Mouse (Mus musculus) lung, adult 2 months (tissue): Measurements from ENCODE around the gene Tbc1d25. TPM values are rescaled to one million over a fixed set of nuclear protein-coding genes. Genes with fewer than 3 reads are reported as not detected.

Source experiments
- DNase-seq: peaks from one replicate; pipeline ENCODE4 v3.0.0; 2022
- H3K4me1 ChIP-seq: fragments of 200-500 bp; 2 replicates; pipeline ENCODE4 v1.6.1; 2011; ENCODE audit warnings: low read length; ENCODE audit not compliant: control insufficient read depth, insufficient read depth
- H3K4me3 ChIP-seq: fragments of 200-500 bp; replicated peaks from 2 replicates; pipeline ENCODE3; 2011; ENCODE audit warnings: low read depth, mild to moderate bottlenecking, control low read depth, low read length; ENCODE audit errors: extremely low read depth
- CTCF ChIP-seq: fragments of 200-500 bp; IDR thresholded peaks from 2 replicates; pipeline ENCODE4 v1.5.1; 2011; ENCODE audit warnings: mild to moderate bottlenecking, low read length, control low read depth; ENCODE audit not compliant: insufficient read depth
- POLR2A ChIP-seq: fragments of 200-500 bp; IDR thresholded peaks from 2 replicates; pipeline ENCODE4 v1.6.1; 2011; ENCODE audit warnings: low read depth, mild to moderate bottlenecking, control low read depth, low read length, borderline replicate concordance; ENCODE audit errors: extremely low read depth
- WGBS: fragments of 180-500 bp; shearing (Covaris S2); methylation state at CpG from one replicate; pipeline ENCODE4 v1.1.7; 2018; 5-methylcytosine and 5-hydroxymethylcytosine counted together
- polyA plus RNA-seq: library from polyadenylated mRNA; depleted of rRNA; stranded (reverse); fragments of >200 nt; gene quantifications from 2 replicates; pipeline ENCODE4 v1.2.3, GENCODE M21; 2012; rRNA removed

The Tbc1d25 gene
- polyA plus RNA-seq, 1 experiment = 21.0 TPM

GRCm38 (mm10) chrX:8117264-8117663 lies 58.7 kb downstream of the Tbc1d25 start:
- Histone ChIP-seq H3K4me1 (no peaks in the 10 kb centered on the region), H3K4me3 (no peak overlapping the region)
- DNase-seq = no peak
- TF ChIP-seq CTCF = no peak

DNA sequence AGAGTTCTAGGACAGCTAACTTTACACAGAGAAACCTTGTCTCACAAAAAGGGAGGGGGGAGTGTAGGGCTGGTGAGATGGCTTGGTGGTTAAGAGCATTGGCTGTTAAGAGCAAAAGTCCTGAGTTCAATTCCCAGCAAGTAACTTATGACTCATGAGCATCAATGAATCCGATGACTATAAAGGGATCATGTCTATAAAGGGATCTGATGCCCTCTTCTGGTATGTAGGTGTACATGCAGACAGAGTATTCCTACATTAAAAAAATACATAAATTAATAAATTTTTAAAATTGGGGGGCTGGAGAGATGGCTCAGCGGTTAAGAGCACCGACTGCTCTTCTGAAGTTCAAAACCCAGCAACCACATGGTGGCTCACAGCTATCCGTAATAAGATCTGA lies 60.7 kb downstream of the Tbc1d25 start:
- WGBS = 67% methylated on average over 4 of the region's 4 CpGs

DNA sequence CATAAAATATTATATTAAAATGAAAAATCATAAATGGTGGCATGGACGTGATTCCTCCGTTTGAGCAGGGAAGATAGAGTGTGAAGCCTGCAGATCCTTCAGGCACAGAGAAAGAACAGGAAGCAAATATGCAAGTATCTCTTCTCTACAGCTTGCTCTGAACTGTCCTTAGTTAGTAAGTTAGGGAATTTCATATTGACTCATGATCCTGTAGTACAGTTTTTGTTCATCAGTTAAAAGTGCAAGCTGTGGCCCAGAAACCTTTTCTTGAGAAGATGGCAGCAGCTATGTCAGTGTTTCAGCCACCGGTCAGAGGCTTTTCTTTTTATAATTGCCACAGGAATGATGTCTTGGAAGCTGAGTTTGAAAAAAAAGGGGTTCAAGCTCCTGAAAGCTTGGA lies 71.0 kb downstream of the Tbc1d25 start:
- 90% methylated on average over 3 of the region's 3 CpGs for WGBS
- no peak overlapping the region for H3K4me3 ChIP-seq
- DNase-seq = no peak
- no peaks in the 10 kb centered on the region for H3K4me1 ChIP-seq
- no peak for TF ChIP-seq POLR2A
- no peak for TF ChIP-seq CTCF

More for the DNA sequence above, 60.7 kb downstream of the Tbc1d25 start:
- H3K4me1 ChIP-seq = no peaks in the 10 kb centered on the region
- TF ChIP-seq CTCF (no peak), POLR2A (no peak)
- DNase-seq = no peak
- H3K4me3 ChIP-seq = no peak overlapping the region

Other genes with a start within 250 kb of the Tbc1d25 start
- not detected in 2 replicates for gene Eras, start 247.6 kb downstream of the Tbc1d25 start, polyA plus RNA-seq
- 16.0 and 22.8 TPM in 2 replicates for gene Hdac6, start 228.3 kb downstream of the Tbc1d25 start, polyA plus RNA-seq
- gene Gata1, start 198.1 kb downstream of the Tbc1d25 start, polyA plus RNA-seq = 0.76 and 1.8 TPM in 2 replicates
- 0.19 TPM in 1 of 2 replicates, not detected in the other for gene Glod5, start 157.7 kb downstream of the Tbc1d25 start, polyA plus RNA-seq
- 9.0 and 10.6 TPM in 2 replicates for gene Suv39h1, start 101.4 kb downstream of the Tbc1d25 start, polyA plus RNA-seq
- gene Was, start 85.7 kb downstream of the Tbc1d25 start, polyA plus RNA-seq = 9.4 and 9.7 TPM in 2 replicates
- 137 and 139 TPM in 2 replicates for gene Wdr13, start 43.3 kb downstream of the Tbc1d25 start, polyA plus RNA-seq
- 60.2 and 92.3 TPM in 2 replicates for gene Rbm3, start 30.3 kb downstream of the Tbc1d25 start, polyA plus RNA-seq
- gene Ebp, start 17.3 kb upstream of the Tbc1d25 start, polyA plus RNA-seq = 104 and 106 TPM in 2 replicates
- gene Porcn, start 30.3 kb upstream of the Tbc1d25 start, polyA plus RNA-seq = 79.5 and 86.0 TPM in 2 replicates
- gene Ftsj1, start 76.2 kb upstream of the Tbc1d25 start, polyA plus RNA-seq = 26.3 and 33.1 TPM in 2 replicates
- gene Slc38a5, start 95.0 kb upstream of the Tbc1d25 start, polyA plus RNA-seq = 67.1 and 103 TPM in 2 replicates
- not detected in 2 replicates for gene Ssxb10, start 151.2 kb upstream of the Tbc1d25 start, polyA plus RNA-seq
- gene Ssxb9, start 190.8 kb upstream of the Tbc1d25 start, polyA plus RNA-seq = not detected in 2 replicates
- gene Ssxb1, start 237.1 kb upstream of the Tbc1d25 start, polyA plus RNA-seq = not detected in 2 replicates